Mouse (Mus musculus): Measurements from ENCODE around the gene Arid5b. TPM values are rescaled to one million over a fixed set of nuclear protein-coding genes. Genes with fewer than 3 reads are reported as not detected.

Gene Arid5b
- total RNA-seq, 2 experiments from 2014 or later, result 0.59 to 1.6 TPM

DNA sequence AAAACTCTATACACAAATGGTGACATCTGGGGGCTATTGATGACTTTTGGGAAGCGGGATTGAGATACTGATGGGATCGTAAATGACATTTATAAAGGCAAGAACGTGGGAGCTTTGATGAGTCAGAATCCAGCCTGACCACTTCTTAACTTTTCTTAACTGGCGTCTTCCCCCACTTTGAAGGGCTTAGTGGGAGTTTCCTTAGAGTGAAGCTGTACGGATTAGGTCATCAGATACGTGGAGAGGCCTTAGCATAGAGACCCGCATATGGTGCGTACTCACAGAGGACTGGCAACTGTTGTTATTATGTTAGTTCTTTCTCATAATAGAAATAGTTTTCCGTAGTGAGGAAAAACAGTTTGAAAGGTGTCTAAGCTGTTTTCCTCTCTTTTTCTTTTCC lies 104.9 kb downstream of the Arid5b start:
- no peak for ATAC-seq (replicated peaks; ENCODE audit: low FRiP score, low TSS enrichment, poor library complexity, severe bottlenecking)

DNA sequence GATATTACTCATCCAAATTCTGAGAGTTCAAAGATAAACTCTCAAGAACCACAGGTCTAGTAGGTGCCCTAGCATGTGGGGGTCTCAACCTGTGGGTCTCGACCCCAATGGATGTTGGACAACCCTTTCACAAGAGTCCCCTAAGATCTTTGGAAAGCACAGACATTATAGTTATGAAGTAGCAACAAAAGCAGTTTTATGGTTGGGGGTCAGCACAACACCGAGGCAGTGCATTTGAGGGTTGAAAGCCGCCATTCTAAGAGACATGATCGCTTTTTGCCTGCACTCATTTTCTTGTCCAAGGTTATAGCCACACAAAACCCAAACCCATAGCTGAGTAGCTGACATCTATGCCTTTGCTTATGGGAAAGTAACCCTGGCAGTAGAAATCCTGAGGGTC lies 105.6 kb downstream of the Arid5b start:
- ATAC-seq (replicated peaks; ENCODE audit: low FRiP score, low TSS enrichment, poor library complexity, severe bottlenecking), result no peak

DNA sequence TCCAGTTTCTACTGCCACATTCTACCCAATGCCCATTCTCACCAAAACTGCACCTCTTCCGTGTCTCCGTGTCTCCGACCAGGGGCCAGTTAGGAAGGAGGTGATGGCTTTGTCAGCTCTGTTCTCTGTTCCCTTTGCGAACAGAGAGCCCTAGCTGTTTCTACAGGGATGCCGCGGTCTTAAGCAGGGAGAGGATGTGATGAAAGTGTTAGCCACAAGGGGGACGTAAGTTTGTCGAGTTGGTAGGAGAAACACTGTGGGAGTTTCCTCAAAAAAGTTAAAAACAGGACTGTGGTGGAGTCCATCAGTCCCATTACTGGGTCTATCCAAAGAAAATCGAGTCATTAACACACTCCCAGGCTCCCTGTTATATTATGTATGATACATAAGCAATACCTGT lies 106.6 kb downstream of the Arid5b start:
- ATAC-seq (replicated peaks; ENCODE audit: low FRiP score, low TSS enrichment, poor library complexity, severe bottlenecking), result 0 out of 2 replicates have a peak, but pooled peaks have one; percentile 49

DNA sequence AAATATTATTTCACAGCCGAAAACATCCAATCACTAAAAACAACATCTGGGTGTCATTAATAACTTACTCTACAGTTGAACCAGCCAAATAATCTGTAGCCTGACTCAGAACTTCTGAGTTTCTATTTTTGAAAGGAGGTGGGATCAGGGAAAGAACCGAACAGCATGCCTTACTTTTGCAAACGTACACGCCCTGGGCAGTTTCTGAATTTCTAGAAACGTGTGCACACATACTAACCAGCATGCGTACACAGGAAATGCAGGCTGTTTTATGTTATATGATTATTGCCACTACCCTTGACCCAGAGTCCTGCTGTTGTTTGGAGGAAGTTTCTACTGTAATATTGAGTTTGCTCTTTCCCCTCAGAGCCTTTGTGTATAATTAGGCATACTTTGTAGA lies 109.9 kb downstream of the Arid5b start:
- ATAC-seq (replicated peaks; ENCODE audit: low FRiP score, low TSS enrichment, poor library complexity, severe bottlenecking), result no peak

DNA sequence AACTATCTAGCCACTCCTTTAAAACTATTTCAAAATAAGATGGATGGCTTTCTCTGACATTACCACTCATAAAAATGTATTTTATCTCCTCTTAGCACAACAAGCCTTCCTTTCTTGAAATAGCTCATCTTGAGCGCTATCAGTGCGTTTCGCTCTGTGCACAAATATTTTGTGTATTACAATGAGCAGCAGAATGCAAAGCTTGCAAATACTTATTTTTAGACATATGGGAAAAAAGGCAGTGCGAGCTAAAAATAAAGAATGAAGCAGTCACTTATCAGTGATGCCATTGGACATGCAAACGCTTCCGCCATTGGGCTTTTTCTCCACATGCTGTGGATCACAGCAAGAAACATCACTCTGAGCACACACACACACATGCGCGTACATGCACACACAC lies 110.4 kb downstream of the Arid5b start:
- no peak for ATAC-seq (replicated peaks; ENCODE audit: low FRiP score, low TSS enrichment, poor library complexity, severe bottlenecking)

DNA sequence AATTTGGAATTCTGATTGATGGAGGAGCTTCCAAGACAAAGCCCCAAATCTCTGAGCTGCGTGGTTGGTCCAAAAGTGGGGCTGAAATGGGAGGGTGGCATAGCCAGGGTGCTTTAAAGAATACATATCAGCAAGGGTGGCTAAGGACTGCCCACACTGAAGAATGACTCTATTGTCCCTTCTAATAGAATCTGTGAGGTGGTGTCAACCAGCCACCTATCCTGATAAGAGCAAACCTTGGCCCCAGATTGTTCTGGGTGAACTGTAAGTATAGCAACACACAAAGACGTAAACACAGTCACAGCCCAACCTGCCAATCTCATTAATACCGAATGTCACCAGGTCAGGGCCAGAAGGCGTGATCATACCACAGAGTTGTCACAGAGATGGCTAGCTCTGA lies 111.4 kb downstream of the Arid5b start:
- ATAC-seq (replicated peaks; ENCODE audit: low FRiP score, low TSS enrichment, poor library complexity, severe bottlenecking), result no peak

DNA sequence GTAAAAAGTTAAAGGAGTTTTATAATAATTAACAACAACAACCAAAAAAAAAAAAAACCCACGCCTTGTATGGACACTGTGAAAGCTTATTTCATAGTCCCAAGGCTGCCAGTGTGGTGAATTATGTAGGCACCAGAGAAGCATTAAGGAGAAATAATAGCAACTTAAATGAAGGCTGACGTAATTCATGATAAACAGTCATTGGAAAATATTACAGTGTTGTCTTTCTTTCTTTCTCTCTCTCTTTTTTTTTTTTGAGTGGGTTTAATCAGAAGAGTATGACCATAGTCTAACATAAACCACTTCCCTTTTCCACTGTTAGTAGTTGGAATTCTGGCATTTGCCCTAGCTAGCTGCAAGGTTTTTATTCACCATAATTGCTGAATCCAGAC lies 111.8 kb downstream of the Arid5b start:
- no peak for ATAC-seq (replicated peaks; ENCODE audit: low FRiP score, low TSS enrichment, poor library complexity, severe bottlenecking)

DNA sequence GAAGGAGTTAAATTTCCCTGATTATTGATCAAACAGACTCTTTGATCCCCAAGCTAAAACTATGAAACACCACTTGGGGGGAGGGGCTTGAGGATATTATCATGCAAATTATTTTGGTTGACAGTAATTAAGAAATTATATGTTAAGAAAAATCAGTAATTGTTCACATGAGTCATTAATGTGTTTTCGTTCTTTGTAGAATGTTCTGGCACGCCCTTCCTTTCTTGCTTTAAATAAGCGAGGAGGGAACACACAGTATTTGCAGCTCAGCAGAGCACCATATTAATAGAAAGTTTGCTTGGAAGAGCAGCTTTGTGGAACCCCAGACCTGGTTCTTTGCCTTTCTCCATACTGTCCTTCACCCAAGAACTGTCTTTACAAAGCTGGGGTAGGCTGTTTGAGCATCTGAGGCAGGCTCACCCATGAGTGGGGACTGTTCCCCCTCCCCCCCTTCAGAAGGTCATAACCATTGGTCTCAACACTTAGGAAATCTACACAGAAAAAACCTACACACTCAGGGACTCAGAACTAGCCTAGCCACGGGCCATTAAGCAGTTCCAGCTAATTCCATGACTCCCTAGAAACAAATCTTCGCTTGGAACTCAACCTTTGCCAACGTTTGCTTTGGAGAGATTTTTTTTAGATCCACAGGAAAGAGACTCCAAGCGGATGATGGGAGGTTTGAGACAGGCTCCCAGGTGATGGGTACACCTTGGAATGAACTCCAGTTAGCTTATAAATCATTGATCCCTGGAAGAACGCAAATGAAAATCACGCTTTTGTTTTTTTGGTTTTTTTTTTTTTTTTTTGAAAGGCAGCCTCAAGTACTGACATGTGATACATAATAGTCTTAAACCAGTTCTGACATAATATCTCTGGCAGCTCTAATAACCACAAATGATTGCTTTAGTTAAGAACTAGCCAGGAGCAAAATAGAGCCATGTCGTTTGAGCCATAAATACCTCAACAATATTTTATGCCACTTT lies 112.5 kb downstream of the Arid5b start:
- ATAC-seq (replicated peaks; ENCODE audit: low FRiP score, low TSS enrichment, poor library complexity, severe bottlenecking), result no peak

DNA sequence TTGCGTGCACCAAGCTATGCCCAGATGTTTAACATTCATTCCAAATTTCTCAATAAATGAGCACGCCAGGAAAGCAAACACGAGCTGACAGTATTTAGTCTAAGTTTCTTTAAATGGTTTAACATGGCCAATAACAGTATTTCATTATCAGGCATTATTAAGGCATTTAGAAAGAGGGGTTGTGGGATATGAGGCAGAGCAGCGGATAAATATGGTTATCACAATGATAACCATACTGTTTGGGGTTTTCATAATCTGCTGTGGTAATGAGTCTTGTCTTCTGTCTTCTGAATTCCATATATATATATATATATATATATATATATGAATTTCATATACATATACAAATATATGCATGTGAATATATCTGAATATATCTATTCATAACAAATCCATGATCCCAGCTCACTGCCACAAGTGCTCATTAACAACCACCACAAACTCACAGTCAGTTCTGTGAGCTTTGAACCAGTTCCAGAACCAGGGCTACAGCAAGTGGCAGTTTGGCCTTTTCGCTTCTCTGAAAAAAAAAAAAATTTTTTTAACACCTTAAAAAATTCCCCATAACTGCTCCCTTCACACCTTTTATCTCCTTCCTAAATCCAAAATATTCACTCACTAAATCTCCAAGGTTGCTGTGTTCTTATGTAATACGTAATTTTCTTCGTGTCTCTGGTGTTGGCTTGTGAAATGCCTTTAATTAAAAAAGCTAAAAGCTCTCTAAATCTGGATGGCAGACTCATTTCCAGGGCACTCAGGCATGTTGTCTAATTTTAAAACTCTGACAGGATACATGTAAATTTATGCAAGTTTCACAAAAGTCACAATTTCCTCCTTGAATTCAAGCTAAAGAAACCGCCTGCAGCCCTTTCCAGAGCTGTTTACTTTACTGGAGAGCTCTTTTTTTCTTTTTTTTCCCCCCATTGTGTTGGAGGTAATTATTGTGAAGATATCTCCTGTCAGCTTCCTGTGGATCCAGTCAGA lies 113.5 kb downstream of the Arid5b start:
- peak; percentile 29; the same call in 1 of the 2 replicates for ATAC-seq (replicated peaks; ENCODE audit: low FRiP score, low TSS enrichment, poor library complexity, severe bottlenecking)

DNA sequence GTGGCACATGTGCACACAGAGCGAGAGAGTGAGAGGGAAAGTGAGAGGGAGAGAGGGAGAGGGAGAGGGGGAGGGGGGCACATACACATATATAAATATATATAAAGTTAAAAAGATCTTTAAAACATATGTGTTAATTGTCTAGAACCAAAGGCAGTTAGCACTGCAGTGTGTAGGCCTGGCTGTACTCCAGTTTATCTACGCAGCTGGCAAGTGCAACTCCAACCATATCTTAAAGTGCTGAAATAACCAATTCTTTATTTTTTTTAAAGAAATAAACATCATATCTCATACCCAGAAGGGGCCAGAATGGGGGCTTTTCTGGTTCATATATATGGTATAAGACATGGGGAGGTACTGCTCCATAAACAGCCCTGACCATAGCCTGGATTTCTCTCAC lies 114.4 kb downstream of the Arid5b start:
- ATAC-seq (replicated peaks; ENCODE audit: low FRiP score, low TSS enrichment, poor library complexity, severe bottlenecking), result peak; percentile 49; the same call in 1 of the 2 replicates

DNA sequence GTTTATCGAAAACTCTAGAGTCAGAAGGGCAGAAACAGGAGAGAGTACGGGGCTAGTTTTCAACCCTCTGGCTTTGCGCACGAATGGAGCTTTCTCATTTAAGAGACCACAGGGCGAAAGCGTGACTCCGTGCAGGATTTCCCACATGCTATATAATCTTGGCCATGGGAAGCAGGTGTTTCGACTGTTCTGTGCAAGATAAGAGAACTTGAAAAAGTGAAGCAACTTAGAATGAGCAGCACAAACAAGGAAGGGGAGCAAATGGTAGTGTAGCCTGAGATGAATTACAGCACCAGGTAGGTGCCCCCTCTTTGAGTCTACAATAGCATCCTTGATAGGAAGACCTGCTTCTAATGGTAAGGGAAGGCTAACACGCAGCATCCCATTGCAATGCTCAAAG lies 118.8 kb downstream of the Arid5b start:
- ATAC-seq (replicated peaks; ENCODE audit: low FRiP score, low TSS enrichment, poor library complexity, severe bottlenecking), result peak; percentile 24

DNA sequence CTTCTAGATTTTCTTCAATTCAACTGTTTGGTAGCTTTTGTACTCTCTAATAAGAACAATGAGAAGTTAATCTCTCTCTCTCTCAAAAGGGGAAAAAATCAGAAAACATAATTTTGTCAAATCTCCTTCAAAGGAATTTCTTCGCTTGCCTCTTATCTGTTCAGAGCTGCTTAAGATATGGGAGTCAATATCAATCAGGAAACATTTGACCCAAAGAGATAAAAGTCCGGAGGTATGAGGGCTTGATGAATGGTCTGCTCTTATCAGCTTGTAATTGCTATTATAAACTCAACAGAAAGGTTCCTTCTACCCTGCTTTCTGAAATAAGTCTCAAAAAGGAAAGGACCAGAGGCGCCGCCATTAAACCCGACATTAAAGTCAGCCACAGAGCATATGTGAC lies 120.0 kb downstream of the Arid5b start:
- ATAC-seq (replicated peaks; ENCODE audit: low FRiP score, low TSS enrichment, poor library complexity, severe bottlenecking), result no peak

DNA sequence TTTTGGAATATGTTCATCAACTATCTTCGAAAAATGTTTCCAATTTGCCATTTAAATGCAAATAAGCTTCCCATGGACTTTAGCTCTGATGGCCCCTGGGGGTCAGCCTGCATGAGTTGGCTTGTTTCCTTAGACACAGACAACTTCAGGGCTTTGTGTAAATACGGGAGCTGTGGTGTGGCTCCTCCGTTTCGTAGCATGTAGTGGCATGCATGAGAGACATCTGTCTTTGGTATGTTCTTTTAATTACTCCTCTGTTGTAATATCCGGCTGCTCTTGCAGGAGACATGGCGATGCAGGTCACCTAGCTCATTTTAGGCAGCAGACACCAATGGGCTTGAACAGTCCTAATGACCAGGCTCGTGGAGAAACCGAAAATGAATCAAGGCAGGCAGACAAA lies 121.0 kb downstream of the Arid5b start:
- no peak for ATAC-seq (replicated peaks; ENCODE audit: low FRiP score, low TSS enrichment, poor library complexity, severe bottlenecking)

DNA sequence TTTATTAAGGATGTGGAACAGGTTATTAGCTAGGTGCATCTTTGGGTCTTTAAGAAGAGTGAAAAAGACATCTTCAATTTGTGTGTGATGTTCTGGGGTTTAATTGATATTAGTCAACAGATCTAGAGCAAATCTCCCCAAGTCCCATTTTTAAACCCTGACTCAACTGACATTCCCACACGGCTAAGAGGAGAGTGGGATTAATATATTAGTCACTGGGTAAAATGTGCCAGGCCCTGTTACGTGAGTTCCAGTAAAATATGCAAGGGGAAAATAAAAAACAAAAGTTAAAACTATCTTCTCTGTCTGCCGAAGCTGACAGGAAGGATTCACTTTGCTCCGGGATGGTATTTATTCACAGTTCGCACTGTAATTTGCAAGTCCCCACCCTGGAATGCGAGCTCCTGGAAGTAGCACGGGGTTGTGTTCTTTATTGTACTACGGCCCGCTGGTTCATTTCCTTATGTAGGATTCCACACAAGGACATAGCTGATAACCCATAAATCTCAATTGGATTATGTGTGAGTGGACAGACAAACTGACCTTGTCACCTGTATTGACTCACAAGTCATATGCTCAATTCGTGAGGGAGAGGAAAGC lies 121.8 kb downstream of the Arid5b start:
- no peak for ATAC-seq (replicated peaks; ENCODE audit: low FRiP score, low TSS enrichment, poor library complexity, severe bottlenecking)

DNA sequence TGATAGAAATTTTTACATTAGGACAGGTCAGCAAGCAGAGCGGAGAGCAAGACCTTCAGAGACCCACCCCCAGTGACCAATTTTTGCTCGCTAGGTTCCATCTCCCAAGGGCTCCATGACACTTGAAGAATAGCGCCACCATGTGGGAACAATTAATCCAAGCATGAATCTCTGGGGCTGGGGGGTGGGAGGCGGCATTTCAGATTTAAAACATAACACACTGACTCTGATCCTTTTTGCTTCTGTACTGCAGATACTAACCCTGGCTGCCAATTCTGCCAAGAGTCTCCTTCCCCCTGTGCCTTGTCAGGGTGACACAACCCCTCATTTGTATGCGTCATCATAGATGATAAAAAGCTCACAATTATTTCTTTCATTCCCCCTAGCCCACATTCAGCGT lies 122.4 kb downstream of the Arid5b start:
- ATAC-seq (replicated peaks; ENCODE audit: low FRiP score, low TSS enrichment, poor library complexity, severe bottlenecking), result 0 out of 2 replicates have a peak, but pooled peaks have one; percentile 19

DNA sequence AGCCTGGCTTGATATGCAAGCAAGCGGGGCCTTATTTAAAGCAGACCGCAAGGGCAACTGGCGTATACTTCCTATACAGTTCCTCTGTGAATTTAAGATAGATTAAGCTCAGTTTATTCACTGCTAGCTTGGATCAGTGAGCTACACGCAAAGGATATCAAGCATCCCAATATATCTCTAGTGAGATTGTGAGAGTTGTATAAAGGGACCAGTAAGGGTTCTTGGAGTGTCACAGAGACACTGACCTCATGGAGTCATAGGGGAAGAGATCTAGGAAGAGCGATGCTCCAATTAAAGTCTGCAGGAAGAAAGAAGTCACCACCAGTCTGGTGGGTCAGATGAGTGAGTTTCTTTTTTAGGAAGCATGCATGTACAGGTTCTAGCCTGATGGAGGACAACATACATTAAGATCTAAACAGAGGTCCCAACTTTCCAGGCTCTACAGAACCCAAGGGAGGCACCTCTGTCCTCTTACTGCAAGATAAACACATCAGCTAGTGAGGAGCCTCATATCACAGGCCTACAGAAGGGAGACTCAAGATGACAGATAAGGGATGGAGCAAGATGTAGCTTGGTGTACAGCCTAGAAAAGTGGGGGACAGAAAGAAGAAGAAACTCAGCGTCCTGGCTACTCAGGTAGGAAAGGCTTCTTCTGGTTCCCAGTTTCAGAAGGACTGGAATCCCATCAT lies 123.0 kb downstream of the Arid5b start:
- ATAC-seq (replicated peaks; ENCODE audit: low FRiP score, low TSS enrichment, poor library complexity, severe bottlenecking), result peak; percentile 92

DNA sequence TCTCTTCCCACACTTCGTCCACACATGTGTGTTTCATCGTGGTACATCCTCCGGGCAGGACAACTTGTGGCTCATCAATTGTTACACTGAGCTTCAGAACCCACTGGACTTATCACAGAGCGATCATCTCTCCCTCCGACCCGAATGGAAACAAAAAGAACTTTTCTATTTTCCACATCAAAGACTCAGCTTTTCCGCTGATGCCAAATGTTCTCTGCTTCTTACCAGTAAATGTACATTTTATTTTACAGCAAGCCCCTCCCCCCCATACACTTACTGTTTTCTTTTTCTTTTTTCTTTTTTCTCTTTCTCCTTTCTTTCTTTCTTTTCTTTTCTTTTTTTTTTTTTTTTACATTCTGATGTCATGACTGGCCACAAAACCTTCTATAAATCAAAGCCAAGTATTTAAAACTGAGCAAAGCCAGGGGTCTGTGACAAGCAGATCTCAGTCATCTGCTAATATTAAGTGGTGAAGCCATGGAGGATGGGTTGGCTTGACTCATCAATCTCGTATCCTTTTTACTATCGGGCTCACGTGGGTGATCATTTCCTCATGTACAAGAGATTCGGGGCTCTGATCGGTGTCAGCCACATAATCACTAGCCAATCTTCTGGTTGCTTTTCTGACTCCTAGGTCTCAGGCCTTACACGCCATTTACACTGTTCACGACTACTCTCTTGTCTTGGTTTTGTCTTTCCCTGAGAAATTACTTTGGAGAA lies 124.3 kb downstream of the Arid5b start:
- ATAC-seq (replicated peaks; ENCODE audit: low FRiP score, low TSS enrichment, poor library complexity, severe bottlenecking), result no peak

DNA sequence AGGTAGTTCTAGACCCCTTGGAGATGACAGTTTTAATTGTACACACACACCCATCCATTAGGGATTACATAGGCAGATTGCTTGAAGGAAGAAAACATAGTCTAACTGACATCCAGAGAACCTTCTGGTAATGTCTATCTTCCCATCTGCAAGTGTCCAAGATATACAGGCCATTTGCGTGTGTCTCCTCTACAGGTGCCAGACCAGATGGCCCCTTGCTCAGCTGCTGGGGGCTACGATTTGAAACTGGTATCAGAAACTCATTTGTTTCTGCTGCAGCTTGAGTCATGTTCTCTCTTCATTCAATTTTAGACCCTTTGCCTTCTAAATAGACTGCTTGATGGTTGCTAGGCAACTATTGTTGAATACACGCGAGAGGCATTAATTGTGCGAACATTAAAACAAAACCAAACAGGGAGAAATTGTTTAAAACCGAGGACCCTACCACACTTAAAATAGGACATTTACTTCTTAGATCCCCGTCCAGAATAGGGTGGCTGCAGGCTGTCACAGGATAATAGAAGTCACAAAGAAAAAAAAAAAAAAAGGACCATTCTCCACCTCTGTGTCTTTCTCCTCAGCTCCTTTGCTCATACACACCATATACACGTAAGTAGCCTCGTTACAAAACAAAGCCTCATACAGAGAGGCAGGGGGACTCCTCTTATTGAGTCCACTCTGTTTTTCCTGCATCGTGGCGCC lies 125.0 kb downstream of the Arid5b start:
- ATAC-seq (replicated peaks; ENCODE audit: low FRiP score, low TSS enrichment, poor library complexity, severe bottlenecking), result no peak
